Mouse (Mus musculus) small intestine, adult 2 months (tissue): ENCODE data around the gene Pdlim4. TPM values are rescaled to one million over a fixed set of nuclear protein-coding genes. Genes with fewer than 3 reads are reported as not detected.

Experiments used
- H3K27ac ChIP-seq: fragments of 200-500 bp; 2 replicates; pipeline ENCODE4 v1.5.1; 2012; ENCODE audit warnings: low read depth, low read length, control low read depth, inconsistent platforms; ENCODE audit not compliant: insufficient read depth
- H3K27me3 ChIP-seq: fragments of 200-500 bp; 2 replicates; pipeline ENCODE4 v1.6.1; 2012; ENCODE audit warnings: mild to moderate bottlenecking, moderate library complexity, low read length, inconsistent platforms; ENCODE audit not compliant: control insufficient read depth, insufficient read depth
- H3K36me3 ChIP-seq: fragments of 200-500 bp; 2 replicates; pipeline ENCODE4 v1.6.1; 2012; ENCODE audit warnings: mild to moderate bottlenecking, low read length, control low read depth, inconsistent platforms; ENCODE audit not compliant: control insufficient read depth, insufficient read depth
- H3K4me1 ChIP-seq: fragments of 200-500 bp; 2 replicates; pipeline ENCODE4 v1.6.1; 2012; ENCODE audit warnings: low read length, inconsistent platforms, mixed read lengths; ENCODE audit not compliant: control insufficient read depth, insufficient read depth, insufficient read length
- H3K4me3 ChIP-seq: fragments of 200-500 bp; 2 replicates; pipeline ENCODE4 v1.5.1; 2012; ENCODE audit warnings: low read depth, mild to moderate bottlenecking, control low read depth, inconsistent platforms, low read length, moderate library complexity
- CTCF ChIP-seq: fragments of 200-500 bp; IDR thresholded peaks from 2 replicates; pipeline ENCODE4 v1.5.1; 2012; ENCODE audit warnings: low read depth, mild to moderate bottlenecking, control low read depth, inconsistent platforms, low read length, moderate library complexity, mixed read lengths; ENCODE audit not compliant: insufficient replicate concordance, insufficient read length; ENCODE audit errors: extremely low read depth
- POLR2A ChIP-seq: fragments of 200-500 bp; IDR thresholded peaks from 2 replicates; pipeline ENCODE4 v1.6.1; 2012; ENCODE audit warnings: low read depth, mild to moderate bottlenecking, control low read depth, inconsistent platforms, low read length, moderate library complexity
- WGBS: fragments of 180-500 bp; shearing (Covaris S2); methylation state at CpG from one replicate; pipeline ENCODE4 v1.1.7; 2018; 5-methylcytosine and 5-hydroxymethylcytosine counted together
- polyA plus RNA-seq: library from polyadenylated mRNA; depleted of rRNA; stranded (reverse); fragments of >200 nt; gene quantifications from 2 replicates; pipeline ENCODE4 v1.2.3, GENCODE M21; 2012

The Pdlim4 gene
- polyA plus RNA-seq, 1 experiment = 15.6 TPM

- Histone ChIP-seq H3K4me3 (0 out of 2 replicates have a peak overlapping the region, but pooled peaks have one; percentile 6), H3K4me1 (no peaks in the 10 kb centered on the region; the same call in 1 of the 2 replicates), H3K27ac (peak overlapping the region; percentile 48), H3K27me3 (no peaks in the 10 kb centered on the region), H3K36me3 (no peaks in the 10 kb centered on the region)
- TF ChIP-seq CTCF (no peak), POLR2A (no peak)
- WGBS = 1% methylated on average over 10 of the region's 10 CpGs
These were observed 44.1 kb upstream of the Pdlim4 start for GRCm38 (mm10) chr11:54112920-54113319.

- Histone ChIP-seq H3K4me3 (no peak overlapping the region), H3K27ac (peak overlapping the region; percentile 9; the same call in 1 of the 2 replicates), H3K36me3 (no peaks in the 10 kb centered on the region), H3K4me1 (no peaks in the 10 kb centered on the region; the same call in 1 of the 2 replicates), H3K27me3 (no peaks in the 10 kb centered on the region)
- 71% methylated on average over 21 of the region's 21 CpGs for WGBS
- TF ChIP-seq POLR2A (no peak), CTCF (no peak)
These were observed 43.3 kb upstream of the Pdlim4 start for GRCm38 (mm10) chr11:54111976-54112741.

GRCm38 (mm10) chr11:54111291-54111690 lies 42.5 kb upstream of the Pdlim4 start:
- Histone ChIP-seq H3K27me3 (no peaks in the 10 kb centered on the region), H3K36me3 (no peaks in the 10 kb centered on the region), H3K4me3 (no peak overlapping the region), H3K4me1 (no peaks in the 10 kb centered on the region; the same call in 1 of the 2 replicates), H3K27ac (no peak overlapping the region)
- no peak for TF ChIP-seq CTCF
- TF ChIP-seq POLR2A = no peak
- 80% methylated on average over 7 of the region's 7 CpGs for WGBS

GRCm38 (mm10) chr11:54108894-54109293 lies 40.1 kb upstream of the Pdlim4 start:
- Histone ChIP-seq H3K36me3 (no peaks in the 10 kb centered on the region), H3K4me3 (no peak overlapping the region), H3K4me1 (no peaks in the 10 kb centered on the region; the same call in 1 of the 2 replicates), H3K27ac (no peak overlapping the region), H3K27me3 (no peaks in the 10 kb centered on the region)
- WGBS = 36% methylated on average over 5 of the region's 5 CpGs
- no peak for TF ChIP-seq POLR2A
- no peak for TF ChIP-seq CTCF

GRCm38 (mm10) chr11:54108131-54108530 lies 39.3 kb upstream of the Pdlim4 start:
- no peak overlapping the region for H3K4me3 ChIP-seq
- H3K4me1 ChIP-seq = no peaks in the 10 kb centered on the region; the same call in 1 of the 2 replicates
- H3K27ac ChIP-seq = no peak overlapping the region
- no peaks in the 10 kb centered on the region for H3K36me3 ChIP-seq
- WGBS = 76% methylated on average over 3 of the region's 3 CpGs
- no peak for TF ChIP-seq POLR2A
- TF ChIP-seq CTCF = no peak
- no peaks in the 10 kb centered on the region for H3K27me3 ChIP-seq

GRCm38 (mm10) chr11:54107239-54107638 lies 38.4 kb upstream of the Pdlim4 start:
- 89% methylated on average over 7 of the region's 7 CpGs for WGBS
- Histone ChIP-seq H3K27me3 (no peaks in the 10 kb centered on the region), H3K4me1 (no peaks in the 10 kb centered on the region), H3K36me3 (no peaks in the 10 kb centered on the region), H3K27ac (no peak overlapping the region), H3K4me3 (no peak overlapping the region)
- no peak for TF ChIP-seq POLR2A
- no peak for TF ChIP-seq CTCF

GRCm38 (mm10) chr11:54106676-54107075 lies 37.9 kb upstream of the Pdlim4 start:
- 80% methylated on average over 3 of the region's 3 CpGs for WGBS
- H3K4me1 ChIP-seq = no peaks in the 10 kb centered on the region
- H3K27ac ChIP-seq = no peak overlapping the region
- H3K36me3 ChIP-seq = no peaks in the 10 kb centered on the region
- H3K4me3 ChIP-seq = no peak overlapping the region
- H3K27me3 ChIP-seq = no peaks in the 10 kb centered on the region
- TF ChIP-seq POLR2A (no peak), CTCF (no peak)
